Mouse (Mus musculus): ENCODE results near the gene Magi2. TPM values are rescaled to one million over a fixed set of nuclear protein-coding genes. Genes with fewer than 3 reads are reported as not detected.
"Not testable (repeated sequence)": the region's sequence is repeated elsewhere in the genome, so short reads cannot be mapped to it uniquely, and the experiment has no call there.

The Magi2 gene
- total RNA-seq, 2 experiments from 2014 or later: 5.4 to 7.1 TPM

DNA sequence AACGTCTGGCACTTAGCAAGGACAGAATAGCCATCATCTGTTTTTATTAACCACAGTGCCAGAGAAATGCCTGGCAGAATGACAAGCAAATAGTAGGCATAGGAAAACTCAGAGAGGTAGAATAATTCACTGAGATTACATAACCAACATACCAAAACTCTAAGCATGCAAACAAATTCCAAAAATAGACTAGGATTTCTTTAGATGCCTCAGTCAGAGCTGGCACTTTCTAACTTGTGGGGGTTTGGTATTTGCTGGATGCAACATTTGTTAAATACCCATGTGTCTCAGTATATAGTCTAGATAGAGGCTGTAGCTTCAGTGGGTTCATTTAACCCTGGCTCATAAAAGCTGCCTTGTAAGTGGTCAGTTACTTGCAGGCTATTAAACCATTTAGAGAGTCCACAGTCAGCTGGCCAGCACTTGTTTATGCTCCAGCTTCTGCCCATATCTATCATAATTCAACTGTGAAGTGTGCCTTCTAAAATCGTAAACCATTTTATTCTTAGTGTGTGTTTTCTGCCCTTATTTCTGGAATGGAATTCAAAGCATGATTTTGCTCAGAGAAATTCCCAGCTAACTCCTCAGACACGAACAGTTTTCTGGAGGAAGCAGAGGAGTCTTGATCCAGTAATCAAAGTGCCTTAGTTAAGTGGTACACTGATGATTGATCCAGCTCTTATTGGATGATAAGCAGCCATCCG lies 1219.8 kb downstream of the Magi2 start:
- no peak for DNase-seq (ENCODE audit: low spot score)
- intact Hi-C loops (cut with DNase I): no loop called here

DNA sequence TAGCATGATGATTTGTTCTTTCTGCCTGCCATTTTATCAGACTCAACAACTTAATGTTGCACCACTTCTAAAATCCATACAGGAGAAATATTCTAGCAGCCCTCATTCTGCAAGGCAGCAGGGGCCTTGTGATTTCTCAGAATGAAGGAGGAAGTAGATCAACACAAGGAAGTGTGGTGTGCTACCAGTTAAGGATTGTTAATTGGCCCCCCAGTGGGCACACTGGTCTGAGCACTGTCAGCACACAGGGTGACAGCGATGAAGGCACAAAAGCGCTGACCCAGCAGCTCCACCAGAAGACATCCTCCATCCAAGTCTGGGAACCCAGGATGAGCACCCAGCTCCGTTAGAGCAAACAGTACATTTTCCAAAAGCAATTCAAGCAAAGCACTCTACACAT lies 1229.3 kb downstream of the Magi2 start:
- no peak for DNase-seq (ENCODE audit: low spot score)
- intact Hi-C loops (cut with DNase I): no loop called here

DNA sequence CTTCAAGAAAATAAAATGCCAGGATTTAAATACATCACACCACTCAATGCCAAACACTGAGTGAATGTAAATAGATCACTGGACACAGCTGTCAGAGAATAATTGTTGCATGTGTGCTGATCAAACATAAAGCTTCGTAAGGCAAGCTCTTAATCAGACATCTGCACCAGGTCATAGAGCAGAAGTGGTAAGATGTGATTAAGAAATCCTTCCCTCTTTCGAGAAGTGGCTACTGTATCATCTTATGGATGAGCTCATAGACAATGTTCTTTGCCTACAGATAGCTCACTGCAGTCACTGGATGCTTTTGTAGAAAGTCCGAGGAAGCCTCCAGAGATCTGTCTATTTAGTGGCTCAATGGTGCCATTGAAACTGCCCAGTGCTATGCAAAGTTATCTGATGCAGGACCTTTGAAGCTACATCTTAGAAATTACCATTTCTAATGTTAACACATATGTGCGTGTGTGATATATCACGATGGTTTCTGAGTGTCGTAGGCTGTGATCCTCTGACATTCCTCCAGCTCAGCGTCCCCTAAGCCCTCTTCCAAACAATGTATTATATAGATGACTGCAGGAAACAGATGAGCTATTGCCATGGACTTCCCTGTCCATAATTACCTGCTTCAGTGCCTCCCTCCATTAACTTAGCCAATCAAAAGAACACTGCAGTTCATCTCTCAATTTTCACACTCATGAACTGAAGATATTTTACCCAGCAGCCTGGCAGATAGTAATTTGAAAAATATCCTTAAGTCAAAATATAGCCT lies 1231.1 kb downstream of the Magi2 start:
- no peak for DNase-seq (ENCODE audit: low spot score)
- intact Hi-C loops (cut with DNase I): no loop called here

DNA sequence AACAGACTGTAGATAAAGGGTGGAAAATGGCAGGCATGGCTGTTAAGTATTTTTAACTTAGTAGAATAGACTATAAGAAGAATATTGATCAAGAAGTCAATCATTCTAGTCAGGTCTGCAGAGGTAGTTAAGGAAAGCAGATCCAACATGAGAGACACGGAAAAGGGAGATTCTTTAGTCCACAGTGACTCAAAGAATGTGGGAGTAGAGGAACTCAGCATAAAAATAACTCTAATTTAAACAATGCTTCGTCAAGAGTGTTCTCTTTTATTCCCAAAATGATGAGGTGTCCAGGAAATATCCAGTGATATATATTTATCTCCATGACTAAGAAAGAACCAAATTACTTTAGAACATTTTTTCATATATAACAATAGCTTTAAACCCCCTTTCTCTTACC lies 1234.9 kb downstream of the Magi2 start:
- intact Hi-C loops (cut with DNase I): no loop called here
- no peak for DNase-seq (ENCODE audit: low spot score)

DNA sequence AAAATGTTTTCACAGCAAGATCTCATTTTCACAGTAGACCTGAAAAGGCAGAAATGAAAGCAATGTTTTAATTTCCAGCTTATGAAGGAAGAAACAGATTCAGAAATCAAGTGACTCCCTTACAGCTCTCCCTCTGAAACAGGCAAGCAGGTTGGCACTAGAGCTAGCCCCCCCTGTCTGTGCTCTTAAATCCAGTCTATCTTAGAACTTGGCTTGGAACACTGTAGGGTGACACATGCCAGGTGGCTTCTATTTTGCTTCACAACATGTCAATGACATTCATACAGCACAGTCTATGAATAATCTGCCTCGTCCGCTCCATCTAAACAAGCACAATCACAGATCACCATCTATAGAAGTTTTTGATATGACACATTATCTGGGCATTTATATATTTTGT lies 1235.5 kb downstream of the Magi2 start:
- intact Hi-C loops (cut with DNase I): no loop called here

DNA sequence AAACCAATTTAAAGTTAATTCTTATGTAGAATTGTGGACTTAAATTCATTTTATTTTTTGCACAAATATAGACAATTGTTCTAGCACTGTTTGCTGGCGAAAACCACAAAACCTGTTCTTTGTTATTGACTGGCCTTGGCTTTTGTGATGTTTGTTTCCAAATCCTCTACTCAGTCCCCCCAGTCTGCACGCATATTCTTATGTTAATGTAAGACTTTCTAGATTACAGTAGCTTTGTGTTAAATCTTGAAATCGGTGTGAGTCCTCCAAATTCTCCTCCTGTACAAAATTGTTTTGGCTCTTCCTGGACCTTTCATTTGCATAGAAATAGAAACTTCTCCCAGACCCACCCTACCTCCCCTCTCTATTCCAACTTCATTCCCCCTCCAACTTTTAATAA lies 1242.9 kb downstream of the Magi2 start:
- DNase-seq (ENCODE audit: low spot score): no peak
- intact Hi-C loops (cut with DNase I): loop anchor here (2.0 kb wide), 1 partner anchor 231 kb away; no protein-coding TSS in a partner anchor

More for the DNA sequence above, 1235.5 kb downstream of the Magi2 start:
- DNase-seq (ENCODE audit: low spot score): no peak

DNA sequence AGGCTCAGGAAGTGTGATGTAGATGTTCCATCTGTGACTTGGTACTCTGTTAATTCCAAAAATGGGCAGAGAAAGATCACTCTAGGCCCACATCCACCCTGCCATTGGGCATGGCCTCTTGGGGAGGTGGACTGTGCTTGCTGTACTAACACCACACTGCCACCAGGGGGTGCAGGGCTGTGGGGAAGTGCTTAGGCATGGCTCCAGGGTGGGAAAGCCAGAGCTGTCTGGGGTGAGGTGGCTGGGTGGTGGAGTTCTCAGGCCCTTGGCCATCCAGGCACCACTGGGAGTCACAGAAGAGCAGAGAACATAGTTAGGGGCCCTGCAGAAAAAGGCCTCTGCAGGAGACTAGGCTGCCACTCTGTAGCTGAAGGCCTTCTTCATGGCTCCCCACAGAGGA lies 1243.6 kb downstream of the Magi2 start:
- intact Hi-C loops (cut with DNase I): loop anchor here (2.0 kb wide), 1 partner anchor 230 kb away; no protein-coding TSS in a partner anchor
- DNase-seq (ENCODE audit: low spot score): no peak

DNA sequence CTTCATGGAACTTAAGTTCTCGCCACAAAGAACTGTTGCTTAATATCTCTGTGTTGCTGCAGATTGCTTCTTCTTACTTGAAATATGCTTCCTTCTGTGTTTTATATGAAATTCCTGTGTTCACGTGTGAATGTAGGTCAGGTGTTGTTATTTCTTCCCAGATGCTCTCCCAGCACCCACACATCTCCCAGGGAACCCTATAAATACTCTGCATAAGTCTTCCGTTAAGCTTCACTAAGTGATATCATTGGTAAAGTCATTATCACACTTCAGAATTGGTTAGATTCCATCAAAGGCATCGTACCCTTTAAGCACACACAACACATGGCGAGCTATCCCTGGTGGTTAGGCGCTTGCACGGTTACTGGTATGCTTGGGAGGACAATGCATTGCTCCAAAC lies 1257.7 kb downstream of the Magi2 start:
- intact Hi-C loops (cut with DNase I): no loop called here
- no peak for DNase-seq (ENCODE audit: low spot score)

DNA sequence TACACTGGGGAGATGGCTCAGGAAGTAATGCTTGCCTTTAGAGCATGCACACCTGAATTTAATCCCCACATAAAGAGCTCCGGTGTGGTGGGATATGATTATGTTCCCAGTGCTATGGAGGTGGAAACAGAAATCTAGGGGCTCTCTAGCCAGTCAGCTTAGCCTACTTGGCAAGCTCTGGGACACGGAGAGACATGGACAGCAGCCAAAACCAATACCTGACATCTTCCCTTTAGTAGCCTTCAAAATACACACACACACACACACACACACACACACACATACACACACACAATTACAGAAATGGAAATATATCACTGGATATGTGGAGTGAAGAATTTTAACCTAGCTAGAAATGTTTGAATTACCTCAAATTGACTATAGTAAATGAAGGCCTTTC lies 1265.1 kb downstream of the Magi2 start:
- intact Hi-C loops (cut with DNase I): no loop called here
- DNase-seq (ENCODE audit: low spot score): no peak

DNA sequence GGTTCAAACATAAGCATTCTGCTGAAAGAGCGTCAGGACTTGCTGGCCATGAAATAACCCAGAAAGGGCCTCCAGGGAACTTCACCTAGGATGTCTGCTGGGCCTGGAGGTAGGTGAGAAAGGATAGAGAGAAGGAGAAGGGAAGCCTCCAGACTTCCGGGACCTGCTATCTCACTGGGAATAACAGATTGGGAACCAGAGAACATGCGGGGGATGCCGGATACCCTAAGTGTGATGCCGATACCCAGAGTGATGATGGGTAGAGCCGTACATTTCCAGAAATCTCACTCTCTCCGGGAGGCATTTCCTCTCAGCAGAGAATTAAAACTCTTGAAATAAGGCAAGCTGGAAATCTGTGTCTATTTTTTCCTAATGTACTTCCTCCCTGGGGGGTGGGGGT lies 1265.8 kb downstream of the Magi2 start:
- DNase-seq (ENCODE audit: low spot score): no peak
- intact Hi-C loops (cut with DNase I): no loop called here

DNA sequence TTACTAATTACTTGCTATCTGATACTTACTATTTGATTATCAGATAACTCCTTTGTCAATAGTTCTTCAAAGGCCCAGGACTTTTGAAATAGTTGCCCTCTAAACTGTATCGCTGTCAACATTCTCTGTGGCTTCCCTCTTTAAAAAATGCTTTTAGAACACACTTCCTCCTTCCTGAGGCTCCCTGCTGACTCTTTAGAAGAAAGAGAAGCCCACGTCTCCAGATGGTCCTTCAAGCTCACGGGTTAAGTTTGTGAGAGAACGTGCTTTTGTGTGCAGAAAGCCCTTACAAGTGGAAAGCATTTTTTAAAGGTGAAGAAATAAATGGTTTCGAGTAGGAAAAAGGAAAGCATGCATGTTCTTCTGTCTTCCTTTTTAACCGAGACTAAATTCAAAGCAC lies 1267.2 kb downstream of the Magi2 start:
- DNase-seq (ENCODE audit: low spot score): no peak
- intact Hi-C loops (cut with DNase I): no loop called here

DNA sequence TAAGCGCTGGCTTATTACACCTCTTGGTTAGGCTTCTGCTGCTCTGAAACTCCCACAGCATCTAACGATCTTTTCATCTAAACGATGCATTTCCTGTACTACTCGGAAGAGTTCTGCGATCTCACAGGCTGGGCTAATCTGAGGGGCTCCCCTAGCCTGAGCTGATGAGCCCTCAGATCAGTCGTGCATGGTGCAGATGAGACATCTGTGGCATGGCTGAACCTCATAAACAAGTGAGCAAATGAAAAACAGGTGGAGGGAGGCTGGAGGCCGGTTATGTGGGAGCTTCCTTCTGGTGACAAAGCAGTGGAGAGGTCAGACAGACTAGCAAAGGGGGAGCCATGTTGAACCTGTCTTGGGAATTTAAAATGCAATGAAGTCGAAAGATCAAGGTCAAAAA lies 1270.1 kb downstream of the Magi2 start:
- intact Hi-C loops (cut with DNase I): no loop called here
- DNase-seq (ENCODE audit: low spot score): no peak

DNA sequence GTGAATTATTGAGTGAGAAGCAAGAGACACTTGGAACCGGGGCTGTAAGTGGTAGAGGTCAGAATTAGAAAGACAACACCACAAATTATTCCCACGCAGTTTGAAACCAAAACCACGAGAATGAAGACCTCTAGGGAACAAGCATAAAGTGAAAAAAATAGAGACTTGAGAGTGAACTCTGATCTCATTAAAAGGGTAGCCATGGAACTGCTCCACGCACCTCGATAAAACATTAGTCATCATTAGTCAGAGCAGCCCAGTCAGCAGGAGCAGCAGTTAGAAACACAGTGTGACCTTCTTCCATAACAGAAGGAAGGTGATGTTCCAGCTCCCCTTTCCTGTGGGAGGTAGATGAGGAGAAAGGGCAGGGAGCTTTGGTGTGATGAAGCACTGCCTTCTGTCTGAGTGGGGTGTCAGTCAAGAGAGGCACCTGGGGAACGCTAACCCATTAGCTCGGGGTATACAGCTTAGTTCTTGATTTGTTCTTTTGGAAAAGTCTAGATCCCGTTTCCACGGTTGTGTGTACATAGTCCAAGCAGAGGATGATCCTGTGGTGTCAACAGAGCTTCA lies 1272.3 kb downstream of the Magi2 start:
- intact Hi-C loops (cut with DNase I): no loop called here

DNA sequence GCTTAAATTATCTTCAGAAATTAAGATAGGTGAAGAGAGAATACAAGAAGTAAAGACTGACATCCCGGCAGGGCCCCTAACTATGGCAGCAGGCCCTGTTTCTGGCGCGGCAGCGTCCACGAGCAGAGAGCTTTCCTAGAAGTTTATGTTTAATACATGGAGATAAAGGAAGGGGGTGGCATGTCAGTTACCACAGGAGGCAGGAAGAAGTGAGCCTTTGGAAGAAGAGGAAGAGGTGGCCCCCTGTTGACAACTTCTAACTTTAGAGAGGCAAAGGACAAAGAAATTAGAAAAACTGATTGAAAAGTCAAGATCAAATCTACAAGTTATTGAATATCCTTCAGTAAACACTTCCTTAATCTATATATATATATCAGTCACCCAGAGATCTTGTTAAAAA lies 1281.8 kb downstream of the Magi2 start:
- DNase-seq (ENCODE audit: low spot score): no peak
- intact Hi-C loops (cut with DNase I): no loop called here

More for the DNA sequence above, 1272.3 kb downstream of the Magi2 start:
- no peak for DNase-seq (ENCODE audit: low spot score)

DNA sequence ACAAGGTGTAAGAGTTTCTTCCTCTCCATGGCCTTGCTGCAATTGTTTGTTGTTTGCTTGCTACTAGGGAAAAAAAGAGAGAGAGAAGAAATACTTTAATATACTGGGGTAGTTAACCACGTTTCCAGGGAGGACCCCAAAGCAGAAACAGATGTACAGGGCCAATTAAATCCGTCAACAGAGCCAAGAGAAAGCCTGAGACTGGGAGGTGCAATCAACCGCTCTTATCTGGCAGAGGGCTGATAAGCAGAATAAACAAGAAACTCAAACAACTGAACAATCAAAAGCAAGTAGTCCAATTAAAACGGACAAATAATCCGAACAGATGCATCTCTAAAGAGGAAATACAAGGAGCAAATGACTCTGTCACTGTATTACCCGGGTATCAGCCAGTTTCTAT lies 1282.8 kb downstream of the Magi2 start:
- intact Hi-C loops (cut with DNase I): no loop called here
- DNase-seq (ENCODE audit: low spot score): no peak

DNA sequence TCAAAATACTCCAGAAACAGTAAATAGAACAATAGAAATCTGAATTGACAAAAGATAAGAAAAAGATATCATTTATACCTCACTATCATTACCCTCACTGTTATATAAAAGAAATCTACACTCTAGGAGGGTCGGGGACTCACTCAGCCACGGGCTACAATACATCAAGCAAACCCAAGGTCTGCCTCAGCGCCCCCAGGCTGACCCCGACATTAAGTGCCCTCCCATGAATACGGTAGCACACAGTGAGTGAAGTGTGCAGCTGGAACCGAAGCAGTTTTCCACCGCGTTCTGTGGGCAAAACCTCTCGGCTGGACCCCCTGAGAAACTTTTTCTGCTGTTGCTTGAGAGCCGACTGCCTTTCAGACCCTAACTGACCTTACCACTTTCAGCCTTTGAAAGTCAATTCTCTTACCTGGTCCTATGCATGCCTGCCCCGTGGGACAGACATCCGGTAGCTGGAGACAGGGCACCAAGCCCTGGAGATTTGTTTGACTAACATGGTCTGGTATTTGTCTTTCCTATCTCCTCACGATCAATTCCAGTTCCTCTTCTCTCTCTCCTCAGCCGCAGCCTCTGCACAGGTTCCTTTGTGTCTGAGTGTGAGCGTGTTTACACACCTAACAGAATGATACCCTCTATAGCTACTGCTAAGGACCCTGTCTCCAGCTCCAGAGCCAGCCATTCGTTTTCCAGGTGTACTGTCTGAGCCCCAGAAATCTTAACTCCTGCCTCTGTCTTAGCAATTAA lies 1285.7 kb downstream of the Magi2 start:
- intact Hi-C loops (cut with DNase I): no loop called here
- no peak for DNase-seq (ENCODE audit: low spot score)

DNA sequence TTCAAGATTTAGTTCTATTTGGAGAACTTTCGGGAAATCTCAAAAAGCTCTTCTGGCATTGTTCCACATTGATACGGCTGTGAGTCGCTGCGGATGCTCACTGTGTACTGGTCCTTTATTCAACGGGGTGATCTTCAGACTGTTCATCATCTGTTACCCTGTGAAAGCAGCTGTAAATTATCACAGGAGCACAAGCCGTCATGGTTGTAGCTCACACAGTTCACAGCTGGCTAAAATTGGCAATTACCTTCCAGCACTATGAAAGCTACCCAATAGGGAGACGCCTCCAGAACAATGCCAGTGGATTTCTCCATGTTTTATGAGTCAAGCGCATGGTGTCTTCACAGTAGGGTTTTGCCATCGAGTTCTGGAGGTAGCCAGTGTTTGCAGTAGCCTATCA lies 1294.8 kb downstream of the Magi2 start:
- intact Hi-C loops (cut with DNase I): no loop called here

DNA sequence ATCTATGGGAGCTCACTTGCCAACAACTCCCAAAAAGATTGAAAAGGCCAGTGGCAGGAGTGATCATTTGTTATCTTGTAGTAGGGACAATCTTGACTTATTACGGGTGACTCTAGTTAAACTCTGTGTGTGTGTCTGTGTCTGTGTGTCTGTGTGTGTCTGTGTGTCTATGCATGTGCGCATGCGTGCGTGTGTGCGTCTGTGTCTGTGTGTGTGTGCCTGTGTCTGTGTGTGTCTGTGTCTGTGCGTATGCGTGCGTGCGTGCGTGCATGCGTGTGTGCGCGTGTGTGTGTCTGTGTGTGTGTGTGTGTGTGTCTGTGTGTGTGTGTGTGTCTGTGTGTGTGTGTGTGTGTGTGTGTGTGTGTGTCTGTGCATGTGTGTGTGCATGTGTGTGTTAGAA lies 1295.2 kb downstream of the Magi2 start:
- intact Hi-C loops (cut with DNase I): no loop called here

More for the DNA sequence above, 1294.8 kb downstream of the Magi2 start:
- no peak for DNase-seq (ENCODE audit: low spot score)

DNA sequence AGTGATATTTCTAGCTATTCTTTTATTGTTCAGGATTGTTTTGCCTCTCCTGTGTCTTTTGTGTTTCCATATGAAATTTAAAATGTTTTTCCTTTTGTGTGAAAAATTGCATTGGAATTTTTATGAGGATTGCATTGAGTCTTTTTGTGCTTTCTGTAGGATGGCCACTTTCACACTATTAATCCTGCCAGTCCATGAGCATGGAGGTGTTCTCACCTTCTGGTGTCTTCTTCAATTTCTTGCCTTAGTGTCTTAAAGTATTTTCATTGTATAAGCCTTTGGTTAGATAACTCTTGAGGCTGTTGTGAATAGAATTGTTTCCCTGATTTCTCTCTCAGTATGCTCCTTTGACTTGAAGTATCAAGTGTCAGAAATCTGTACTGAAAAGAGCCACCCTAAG lies 1296.9 kb downstream of the Magi2 start:
- intact Hi-C loops (cut with DNase I): no loop called here

More for the DNA sequence above, 1295.2 kb downstream of the Magi2 start:
- DNase-seq (ENCODE audit: low spot score): no peak

DNA sequence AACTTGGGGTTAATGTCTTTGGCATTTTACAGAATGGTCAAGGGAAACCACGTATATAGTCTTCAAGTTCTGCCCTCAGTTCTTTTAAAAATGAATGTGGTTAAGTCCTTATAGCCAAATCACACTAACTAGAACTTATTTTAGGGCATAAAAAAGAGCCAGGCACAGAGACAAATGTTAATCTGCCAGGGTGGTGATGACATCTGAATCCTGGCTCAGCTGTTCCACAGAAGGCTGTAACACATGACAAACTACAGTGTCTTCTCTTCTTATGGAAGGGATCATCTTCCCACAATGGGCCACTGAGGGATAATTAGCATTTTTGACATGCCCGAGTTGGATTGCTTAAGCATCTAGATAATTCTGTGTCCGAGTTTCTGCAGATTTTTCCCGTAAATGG lies 1299.8 kb downstream of the Magi2 start:
- DNase-seq (ENCODE audit: low spot score); intact Hi-C loops (cut with DNase I): not testable (repeated sequence)

More for the DNA sequence above, 1296.9 kb downstream of the Magi2 start:
- no peak for DNase-seq (ENCODE audit: low spot score)
